Mouse (Mus musculus): Measurements from ENCODE around the gene Dnajc25. TPM values are rescaled to one million over a fixed set of nuclear protein-coding genes. Genes with fewer than 3 reads are reported as not detected.

The Dnajc25 gene
- total and polyA plus RNA-seq, 2 experiments from 2014 or later, result 5.7 to 8.5 TPM

DNA sequence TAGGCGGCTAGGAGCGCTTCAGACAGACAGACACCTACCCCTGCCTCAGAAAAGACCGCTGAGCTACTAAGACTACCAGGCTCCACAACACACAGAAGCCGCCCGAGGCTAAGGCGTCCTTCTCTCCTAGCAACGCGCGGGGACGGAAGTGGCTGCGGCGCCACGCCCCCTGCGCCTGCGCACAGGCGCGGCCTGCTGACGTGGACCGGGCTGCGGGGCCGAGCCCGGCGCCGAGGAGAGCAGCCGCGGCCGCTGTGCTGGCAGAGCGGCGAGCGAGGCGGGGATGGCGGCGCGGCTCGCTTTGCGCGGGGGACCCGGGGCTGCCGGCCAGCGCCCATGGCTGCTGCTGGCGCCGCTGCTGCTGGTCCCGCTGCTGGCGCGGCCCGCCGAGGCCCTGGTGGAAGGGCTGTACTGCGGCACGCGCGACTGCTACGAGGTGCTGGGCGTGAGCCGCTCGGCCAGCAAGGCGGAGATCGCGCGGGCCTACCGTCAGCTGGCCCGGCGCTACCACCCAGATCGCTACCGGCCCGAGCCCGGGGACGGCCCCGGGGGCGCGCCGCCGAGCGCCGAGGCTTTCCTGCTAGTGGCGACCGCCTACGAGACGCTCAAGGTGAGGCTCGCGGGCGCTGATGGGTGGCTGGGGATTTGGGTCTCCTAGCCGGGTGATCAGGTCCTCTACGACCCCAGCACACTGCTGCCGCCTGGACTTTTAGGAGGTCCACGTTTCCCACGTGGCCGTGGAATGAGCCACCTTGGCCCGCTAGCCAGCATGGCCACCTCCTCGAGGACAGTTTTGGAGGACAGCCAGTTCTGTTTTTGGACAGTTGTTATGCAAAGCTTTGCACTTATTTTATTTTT is 8.3 kb downstream of the Dnajc25 start, which contains the start of gene Gm20503:
Gm20503 (plus strand) TSS at position 263 of the 858 bp plus-strand sequence.
- H3K36me3 ChIP-seq (ENCODE audit: insufficient read depth), result no peaks in the 10 kb centered on the region
- no peaks in the 10 kb centered on the region for H3K9me3 ChIP-seq (ENCODE audit: low read length)
- TF ChIP-seq CTCF (IDR thresholded peaks at IDR 0.05; ENCODE audit: low read depth), result no peak
- H3K4me1 ChIP-seq (ENCODE audit: insufficient read depth), result peaks cover 8% of the 10 kb centered on the region; the same call in 1 of the 2 replicates
- WGBS, result 2% methylated on average over 83 of the region's 89 CpGs
- DNase-seq (peak; percentile 96), ATAC-seq (peak; percentile 99)
- H3K4me3 ChIP-seq (ENCODE audit: low read depth, low read length), result peak within 1 kb of the TSS; percentile 72
- H3K27me3 ChIP-seq (ENCODE audit: insufficient read depth, low read length), result no peaks in the 10 kb centered on the region
- H3K4me2 ChIP-seq (ENCODE audit: low read depth), result peak within 1 kb of the TSS; percentile 93
- peak within 1 kb of the TSS; percentile 80 for H3K27ac ChIP-seq (ENCODE audit: low read depth, low read length)
- H3K9ac ChIP-seq, result peak within 1 kb of the TSS; percentile 76

DNA sequence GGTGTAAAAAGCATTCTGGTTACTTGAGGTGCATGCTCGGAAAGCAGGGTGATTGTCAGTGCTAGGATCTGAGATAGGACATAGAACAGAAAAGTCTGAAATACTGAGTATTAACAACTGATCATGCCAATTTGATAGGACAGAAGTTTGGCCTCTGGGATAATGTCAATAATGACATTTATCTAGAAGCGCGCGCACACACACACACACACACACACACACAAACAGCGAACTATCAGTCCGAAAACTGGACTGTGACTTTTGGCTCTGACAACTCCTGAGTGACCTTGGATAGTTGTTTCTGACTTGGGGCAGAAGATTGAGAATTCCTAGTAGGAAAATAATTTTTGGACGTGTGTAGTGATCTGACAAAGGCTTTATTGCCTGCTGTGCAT is 8.9 kb downstream of the Dnajc25 start:
- TF ChIP-seq CTCF (IDR thresholded peaks at IDR 0.05; ENCODE audit: low read depth), result no peak
- no peak for DNase-seq
- 35% methylated on average over 7 of the region's 7 CpGs for WGBS
- no peak for ATAC-seq
- Histone ChIP-seq H3K27me3 (ENCODE audit: insufficient read depth, low read length) (no peaks in the 10 kb centered on the region), H3K4me2 (ENCODE audit: low read depth) (peak overlapping the region; percentile 93), H3K4me1 (ENCODE audit: insufficient read depth) (peaks cover 8% of the 10 kb centered on the region; the same call in 1 of the 2 replicates), H3K4me3 (ENCODE audit: low read depth, low read length) (peak overlapping the region; percentile 72), H3K9me3 (ENCODE audit: low read length) (no peaks in the 10 kb centered on the region), H3K9ac (peak overlapping the region; percentile 76), H3K36me3 (ENCODE audit: insufficient read depth) (no peaks in the 10 kb centered on the region), H3K27ac (ENCODE audit: low read depth, low read length) (no peak overlapping the region; the same call in 1 of the 2 replicates)

DNA sequence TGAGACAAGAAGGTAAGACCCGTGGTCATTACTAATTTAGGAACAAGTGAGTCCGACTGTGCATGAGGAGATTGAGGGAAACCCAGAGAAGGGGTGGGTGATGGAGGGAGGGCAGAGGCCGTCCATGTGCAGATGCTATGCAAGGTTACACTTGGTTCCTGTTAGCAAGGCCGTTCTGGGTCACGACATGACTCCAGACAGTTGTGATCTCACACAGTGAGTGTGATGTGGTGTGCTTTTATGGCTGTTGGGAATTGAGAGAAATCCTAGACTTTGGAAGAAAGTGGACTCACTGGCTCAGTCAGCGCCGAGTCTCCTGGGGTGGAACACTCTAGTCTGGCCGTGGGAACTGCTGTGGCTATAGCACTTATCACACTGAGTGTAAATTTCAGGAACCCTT is 11.3 kb downstream of the Dnajc25 start:
- 77% methylated on average over 8 of the region's 8 CpGs for WGBS
- H3K27ac ChIP-seq (ENCODE audit: low read depth, low read length), result no peak overlapping the region
- no peak for ATAC-seq
- H3K4me3 ChIP-seq (ENCODE audit: low read depth, low read length), result no peak overlapping the region
- no peak for TF ChIP-seq CTCF (IDR thresholded peaks at IDR 0.05; ENCODE audit: low read depth)
- DNase-seq, result no peak
- H3K36me3 ChIP-seq (ENCODE audit: insufficient read depth), result no peaks in the 10 kb centered on the region
- no peaks in the 10 kb centered on the region for H3K27me3 ChIP-seq (ENCODE audit: insufficient read depth, low read length)
- no peak overlapping the region for H3K9ac ChIP-seq
- no peaks in the 10 kb centered on the region for H3K9me3 ChIP-seq (ENCODE audit: low read length)
- no peak overlapping the region for H3K4me2 ChIP-seq (ENCODE audit: low read depth)
- peaks cover 8% of the 10 kb centered on the region; the same call in 1 of the 2 replicates for H3K4me1 ChIP-seq (ENCODE audit: insufficient read depth)

DNA sequence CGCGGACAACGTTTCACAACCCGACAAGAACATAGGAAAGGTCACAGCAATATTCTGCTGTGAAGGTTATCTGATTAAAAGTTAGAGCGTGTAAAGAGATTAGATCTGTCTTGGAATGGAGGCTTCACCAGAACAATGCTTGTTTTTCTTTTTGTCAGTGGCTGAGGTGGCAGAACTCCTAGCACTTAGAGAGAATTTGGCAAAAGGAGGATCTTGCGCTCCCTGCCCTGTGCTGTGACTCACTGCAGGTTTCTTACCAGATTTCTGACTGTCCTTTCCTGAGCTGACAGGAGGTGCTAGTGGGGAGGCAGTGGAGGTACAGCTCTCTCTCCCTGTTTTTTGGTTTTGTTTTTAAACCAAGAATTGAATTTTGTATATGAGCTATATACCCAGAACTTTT is 12.2 kb downstream of the Dnajc25 start:
- Histone ChIP-seq H3K27ac (ENCODE audit: low read depth, low read length) (no peak overlapping the region), H3K36me3 (ENCODE audit: insufficient read depth) (no peaks in the 10 kb centered on the region), H3K4me3 (ENCODE audit: low read depth, low read length) (no peak overlapping the region), H3K4me2 (ENCODE audit: low read depth) (no peak overlapping the region), H3K9ac (no peak overlapping the region), H3K4me1 (ENCODE audit: insufficient read depth) (peaks cover 8% of the 10 kb centered on the region; the same call in 1 of the 2 replicates), H3K27me3 (ENCODE audit: insufficient read depth, low read length) (no peaks in the 10 kb centered on the region), H3K9me3 (ENCODE audit: low read length) (no peaks in the 10 kb centered on the region)
- TF ChIP-seq CTCF (IDR thresholded peaks at IDR 0.05; ENCODE audit: low read depth), result no peak
- 75% methylated on average over 6 of the region's 6 CpGs for WGBS
- DNase-seq, result no peak
- no peak for ATAC-seq

DNA sequence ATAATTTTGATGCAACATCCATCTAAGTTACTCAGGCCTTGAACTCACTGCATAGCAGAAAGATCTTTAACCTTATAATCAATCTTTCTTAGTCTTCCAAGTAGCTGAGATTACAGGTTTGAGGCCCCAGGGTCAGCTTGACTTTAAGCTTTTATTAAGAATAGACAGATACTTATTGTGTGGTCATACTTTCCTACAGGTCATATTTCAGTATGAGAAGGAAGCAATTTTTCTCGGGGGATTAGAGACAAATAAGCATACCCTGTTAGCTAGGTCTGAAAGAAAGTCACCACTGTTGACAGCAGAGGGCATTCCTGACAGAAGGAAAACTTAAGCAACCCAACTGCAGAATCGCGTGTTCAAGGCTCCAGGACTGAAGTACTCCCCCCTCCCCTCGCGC is 13.1 kb downstream of the Dnajc25 start:
- H3K4me2 ChIP-seq (ENCODE audit: low read depth), result no peak overlapping the region
- no peak overlapping the region for H3K27ac ChIP-seq (ENCODE audit: low read depth, low read length)
- no peaks in the 10 kb centered on the region for H3K9me3 ChIP-seq (ENCODE audit: low read length)
- TF ChIP-seq CTCF (IDR thresholded peaks at IDR 0.05; ENCODE audit: low read depth), result no peak
- no peak overlapping the region for H3K9ac ChIP-seq
- no peaks in the 10 kb centered on the region for H3K27me3 ChIP-seq (ENCODE audit: insufficient read depth, low read length)
- peaks cover 8% of the 10 kb centered on the region; the same call in 1 of the 2 replicates for H3K4me1 ChIP-seq (ENCODE audit: insufficient read depth)
- no peaks in the 10 kb centered on the region for H3K36me3 ChIP-seq (ENCODE audit: insufficient read depth)
- ATAC-seq (no peak), DNase-seq (no peak)
- WGBS, result 82% methylated on average over 5 of the region's 5 CpGs
- no peak overlapping the region for H3K4me3 ChIP-seq (ENCODE audit: low read depth, low read length)

DNA sequence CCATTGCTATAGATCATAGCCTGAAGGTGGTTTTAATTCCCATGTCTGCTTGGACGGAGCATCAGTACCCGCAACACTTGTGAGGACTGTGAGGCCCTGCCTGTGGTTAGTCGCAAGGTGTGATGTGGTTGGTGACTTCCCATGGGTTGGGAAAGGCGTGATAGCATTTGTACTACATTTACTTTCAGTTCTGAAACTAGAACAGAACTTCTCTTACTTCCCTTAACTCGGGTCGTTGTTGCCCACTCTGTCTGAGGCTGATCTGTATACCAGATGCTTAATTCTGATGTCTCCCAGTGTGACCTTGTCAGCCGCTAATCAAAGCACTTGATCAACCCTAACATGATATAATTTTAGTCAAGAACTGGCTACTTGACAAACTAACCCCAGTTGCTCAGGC is 14.3 kb downstream of the Dnajc25 start:
- Histone ChIP-seq H3K9me3 (ENCODE audit: low read length) (no peaks in the 10 kb centered on the region), H3K36me3 (ENCODE audit: insufficient read depth) (no peaks in the 10 kb centered on the region), H3K27ac (ENCODE audit: low read depth, low read length) (no peak overlapping the region), H3K27me3 (ENCODE audit: insufficient read depth, low read length) (no peaks in the 10 kb centered on the region), H3K4me3 (ENCODE audit: low read depth, low read length) (no peak overlapping the region), H3K4me1 (ENCODE audit: insufficient read depth) (peaks cover 3% of the 10 kb centered on the region; the same call in 1 of the 2 replicates), H3K9ac (no peak overlapping the region), H3K4me2 (ENCODE audit: low read depth) (no peak overlapping the region)
- 91% methylated on average over 7 of the region's 7 CpGs for WGBS
- no peak for DNase-seq
- no peak for ATAC-seq
- no peak for TF ChIP-seq CTCF (IDR thresholded peaks at IDR 0.05; ENCODE audit: low read depth)

DNA sequence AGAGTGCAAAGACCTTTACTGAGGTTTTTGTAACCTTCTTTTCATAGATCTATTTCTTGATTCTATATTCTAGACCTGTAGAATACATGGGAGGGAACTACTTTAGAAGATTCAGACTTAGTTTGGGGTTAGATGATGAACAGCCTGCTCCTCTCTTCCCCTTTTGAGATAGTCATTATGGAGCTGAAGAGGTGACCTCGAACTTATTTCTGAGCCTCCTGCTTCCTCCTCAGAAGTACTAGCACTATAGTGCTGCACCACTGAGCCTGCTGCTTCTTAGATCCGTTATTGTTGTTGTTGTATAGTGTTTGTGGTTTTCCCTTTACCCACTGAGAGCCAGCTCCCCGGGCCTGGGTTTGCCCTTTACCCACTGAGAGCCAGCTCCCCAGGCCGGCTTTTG is 14.8 kb downstream of the Dnajc25 start:
- Histone ChIP-seq H3K27ac (ENCODE audit: low read depth, low read length) (no peak overlapping the region), H3K4me3 (ENCODE audit: low read depth, low read length) (no peak overlapping the region), H3K9me3 (ENCODE audit: low read length) (no peaks in the 10 kb centered on the region), H3K4me2 (ENCODE audit: low read depth) (no peak overlapping the region), H3K27me3 (ENCODE audit: insufficient read depth, low read length) (no peaks in the 10 kb centered on the region), H3K9ac (no peak overlapping the region), H3K36me3 (ENCODE audit: insufficient read depth) (no peaks in the 10 kb centered on the region), H3K4me1 (ENCODE audit: insufficient read depth) (no peaks in the 10 kb centered on the region)
- WGBS, result 67% methylated on average over 4 of the region's 4 CpGs
- ATAC-seq (no peak), DNase-seq (no peak)
- TF ChIP-seq CTCF (IDR thresholded peaks at IDR 0.05; ENCODE audit: low read depth), result no peak
